Mouse (Mus musculus): ENCODE measurements at regions not wholly inside any gene's neighbourhood (a gene's known extent, or its start where the extent isn't known, plus 50 kb on each side); places are given as distances from the start of the nearest gene placed in this dataset.
A peak's percentile ranks its signal among the peaks of the same experiment; 100 is the strongest.

- DNase-seq (ENCODE audit: low spot score in 2 of 2) = peak; percentile 6 to 9
Measured at GRCm38 (mm10) chr12:42987018-42987606, 1223.0 kb downstream of the Dnajb9 start.

GRCm38 (mm10) chr12:42986505-42986904 lies 1223.6 kb downstream of the Dnajb9 start:
- DNase-seq (ENCODE audit: low spot score in 2 of 2) = no peak

GRCm38 (mm10) chr12:42986096-42986495 lies 1224.0 kb downstream of the Dnajb9 start:
- DNase-seq (ENCODE audit: low spot score in 2 of 2) = no peak

GRCm38 (mm10) chr12:42978828-42979227 lies 1231.3 kb downstream of the Dnajb9 start:
- no peak for DNase-seq (ENCODE audit: low spot score in 2 of 2)

- DNase-seq (ENCODE audit: low spot score in 2 of 2) = no peak
Measured at GRCm38 (mm10) chr12:42972766-42973165, 1237.4 kb downstream of the Dnajb9 start.

- DNase-seq (ENCODE audit: low spot score in 2 of 2) = no peak
Measured at GRCm38 (mm10) chr12:42961535-42961934, 1248.6 kb downstream of the Dnajb9 start.

- DNase-seq (ENCODE audit: low spot score in 2 of 2) = no peak
Measured at GRCm38 (mm10) chr12:42947961-42948360, 1262.2 kb downstream of the Dnajb9 start.

GRCm38 (mm10) chr12:42914374-42914773 lies 1295.8 kb downstream of the Dnajb9 start:
- DNase-seq (ENCODE audit: low spot score in 2 of 2) = no peak

Data from frontal cortex, postnatal 25 days (tissue).